8 mouse cellular contexts compared by ENCODE assay signal in genomic region chr3:90255194-90255565, GRCm38 (mm10). TPM values are rescaled to one million over a fixed set of nuclear protein-coding genes. Genes with fewer than 3 reads are reported as not detected.
A peak's percentile ranks its signal among the peaks of the same experiment; 100 is the strongest.
DNase-seq lines count a peak whose midpoint lies in the region; ATAC-seq lines count a peak whose summit lies in the region.

No protein-coding gene starts in this region.

- peaks cover 23% of the 10 kb centered on the region for H3K4me1 ChIP-seq in kidney, embryonic 15.5 days
- peaks cover 3% of the 10 kb centered on the region for H3K4me1 ChIP-seq in brown adipose tissue, adult 24 weeks (ENCODE audit: control insufficient read depth, insufficient read depth, insufficient read length, low read length)
- H3K4me1 ChIP-seq in hindbrain, embryonic 14.5 days (replicated peaks; ENCODE audit: control insufficient read depth, insufficient read depth, low read length), result peaks cover 17% of the 10 kb centered on the region
- H3K4me1 ChIP-seq in midbrain, embryonic 15.5 days, result peaks cover 20% of the 10 kb centered on the region

- WGBS in kidney, embryonic 15.5 days, result 3% methylated on average over 2 of the region's 2 CpGs
- WGBS in hindbrain, embryonic 14.5 days, result 18% methylated on average over 2 of the region's 2 CpGs
- 23% methylated on average over 2 of the region's 2 CpGs for WGBS in midbrain, embryonic 15.5 days

- H3K27ac ChIP-seq in kidney, embryonic 15.5 days, result peak overlapping the region; percentile 90
- H3K27ac ChIP-seq in brown adipose tissue, adult 24 weeks (replicated peaks; ENCODE audit: low read depth, low read length), result peak overlapping the region; percentile 91
- no peak overlapping the region for H3K27ac ChIP-seq in hindbrain, embryonic 14.5 days
- no peak overlapping the region; the same call in 1 of the 2 replicates for H3K27ac ChIP-seq in midbrain, embryonic 15.5 days

- no peak for ATAC-seq in kidney, embryonic 15.5 days (replicated peaks; ENCODE audit: low FRiP score)
- no peak for ATAC-seq in hindbrain, embryonic 14.5 days (ENCODE audit: low FRiP score)
- no peak for ATAC-seq in midbrain, embryonic 15.5 days (replicated peaks)

- H3K27me3 ChIP-seq in kidney, embryonic 15.5 days, result no peaks in the 10 kb centered on the region
- no peaks in the 10 kb centered on the region for H3K27me3 ChIP-seq in hindbrain, embryonic 14.5 days (ENCODE audit: control insufficient read depth, insufficient read depth, low read length)
- H3K27me3 ChIP-seq in midbrain, embryonic 15.5 days (replicated peaks), result no peaks in the 10 kb centered on the region

- no peak for DNase-seq in kidney, postnatal 10 days
- DNase-seq in hindbrain, embryonic 14.5 days (ENCODE audit: low spot score), result no peak
- no peak for DNase-seq in ovary, postnatal 36 days (ENCODE audit: low spot score)
- DNase-seq in T-cell, adult 2 months (ENCODE audit: low spot score), result no peak
- no peak for DNase-seq in gastrocnemius, adult 8-10 months (ENCODE audit: low spot score in 2 of 2)

- H3K9ac ChIP-seq in kidney, embryonic 15.5 days, result peak overlapping the region; percentile 82
- peak overlapping the region; percentile 92 for H3K9ac ChIP-seq in hindbrain, embryonic 14.5 days
- H3K9ac ChIP-seq in midbrain, embryonic 15.5 days, result peak overlapping the region; percentile 96

- H3K36me3 ChIP-seq in kidney, embryonic 15.5 days, result peaks cover 51% of the 10 kb centered on the region
- peaks cover 48% of the 10 kb centered on the region for H3K36me3 ChIP-seq in hindbrain, embryonic 14.5 days (replicated peaks; ENCODE audit: control insufficient read depth, insufficient read depth)
- H3K36me3 ChIP-seq in midbrain, embryonic 15.5 days (replicated peaks), result peaks cover 31% of the 10 kb centered on the region

- H3K4me3 ChIP-seq in kidney, embryonic 15.5 days (replicated peaks), result peak overlapping the region; percentile 78
- H3K4me3 ChIP-seq in brown adipose tissue, adult 24 weeks (ENCODE audit: insufficient read depth, low read depth, low read length), result peak overlapping the region; percentile 94
- peak overlapping the region; percentile 81 for H3K4me3 ChIP-seq in hindbrain, embryonic 14.5 days (replicated peaks; ENCODE audit: low read length)
- peak overlapping the region; percentile 95 for H3K4me3 ChIP-seq in midbrain, embryonic 15.5 days

- peak overlapping the region; percentile 72 for H3K4me2 ChIP-seq in kidney, embryonic 15.5 days
- peak overlapping the region; percentile 90 for H3K4me2 ChIP-seq in hindbrain, embryonic 14.5 days (replicated peaks)
- peak overlapping the region; percentile 89 for H3K4me2 ChIP-seq in midbrain, embryonic 15.5 days

- no peaks in the 10 kb centered on the region for H3K9me3 ChIP-seq in kidney, embryonic 15.5 days (replicated peaks)
- H3K9me3 ChIP-seq in hindbrain, embryonic 14.5 days (ENCODE audit: control insufficient read depth, low read length), result no peaks in the 10 kb centered on the region
- H3K9me3 ChIP-seq in midbrain, embryonic 15.5 days, result no peaks in the 10 kb centered on the region

RNA-seq across cellular contexts. Expression of gene Crtc2, which starts 1.2 kb away (rescaled TPM):
- 26.1 and 26.7 TPM in 2 replicates for polyA plus RNA-seq in kidney, embryonic 15.5 days (2015; fragmentation: Nextera tagmentation; extraction: Ambion mirVana)
- 20.0 and 25.7 TPM in 2 replicates for polyA plus RNA-seq in brown adipose tissue, adult 24 weeks (2012; ENCODE audit: insufficient read depth, insufficient read length, missing spikeins)
- 10.1 and 10.5 TPM in 2 replicates for polyA plus RNA-seq in hindbrain, embryonic 14.5 days (2014; fragmentation: Nextera tagmentation; extraction: Ambion mirVana)
- 24.0 and 26.6 TPM in 2 replicates for polyA plus RNA-seq in midbrain, embryonic 15.5 days (2015; fragmentation: Nextera tagmentation; extraction: Ambion mirVana)
- 10 to 100 TPM; 15.3 to 21.7 (median 16.5) TPM for total RNA-seq in gastrocnemius, adult 8-10 months (2022)

RNA-seq across cellular contexts. Expression of gene Slc39a1, which starts 7.2 kb away (rescaled TPM):
- 101 and 104 TPM in 2 replicates for polyA plus RNA-seq in kidney, embryonic 15.5 days (2015; fragmentation: Nextera tagmentation; extraction: Ambion mirVana)
- 46.7 and 53.9 TPM in 2 replicates for polyA plus RNA-seq in brown adipose tissue, adult 24 weeks (2012; ENCODE audit: insufficient read depth, insufficient read length, missing spikeins)
- polyA plus RNA-seq in hindbrain, embryonic 14.5 days (2014; fragmentation: Nextera tagmentation; extraction: Ambion mirVana), result 42.9 and 48.0 TPM in 2 replicates
- polyA plus RNA-seq in midbrain, embryonic 15.5 days (2015; fragmentation: Nextera tagmentation; extraction: Ambion mirVana), result 48.4 and 52.1 TPM in 2 replicates
- 10 to 100 TPM; 37.8 to 46.4 (median 43.6) TPM for total RNA-seq in gastrocnemius, adult 8-10 months (2022)

RNA-seq across cellular contexts. Expression of gene Dennd4b, which starts 9.8 kb away (rescaled TPM):
- 3.9 and 4.1 TPM in 2 replicates for polyA plus RNA-seq in kidney, embryonic 15.5 days (2015; fragmentation: Nextera tagmentation; extraction: Ambion mirVana)
- 2.2 and 3.7 TPM in 2 replicates for polyA plus RNA-seq in brown adipose tissue, adult 24 weeks (2012; ENCODE audit: insufficient read depth, insufficient read length, missing spikeins)
- polyA plus RNA-seq in hindbrain, embryonic 14.5 days (2014; fragmentation: Nextera tagmentation; extraction: Ambion mirVana), result 7.1 and 8.9 TPM in 2 replicates
- 7.4 and 11.2 TPM in 2 replicates for polyA plus RNA-seq in midbrain, embryonic 15.5 days (2015; fragmentation: Nextera tagmentation; extraction: Ambion mirVana)
- total RNA-seq in gastrocnemius, adult 8-10 months (2022), result 100 to 1,000 TPM in 1 of 4 experiments, 10 to 100 TPM in 3; 76.0 to 106 (median 85.8) TPM

RNA-seq across cellular contexts. Expression of gene Creb3l4, which starts 11.9 kb away (rescaled TPM):
- polyA plus RNA-seq in kidney, embryonic 15.5 days (2015; fragmentation: Nextera tagmentation; extraction: Ambion mirVana), result 3.7 and 6.9 TPM in 2 replicates
- not detected in 2 replicates for polyA plus RNA-seq in brown adipose tissue, adult 24 weeks (2012; ENCODE audit: insufficient read depth, insufficient read length, missing spikeins)
- 1.8 and 1.9 TPM in 2 replicates for polyA plus RNA-seq in hindbrain, embryonic 14.5 days (2014; fragmentation: Nextera tagmentation; extraction: Ambion mirVana)
- 1.6 and 2.3 TPM in 2 replicates for polyA plus RNA-seq in midbrain, embryonic 15.5 days (2015; fragmentation: Nextera tagmentation; extraction: Ambion mirVana)
- not detected for total RNA-seq in gastrocnemius, adult 8-10 months (2022)

RNA-seq across cellular contexts. Expression of gene Jtb, which starts 23.8 kb away (rescaled TPM):
- 96.9 and 105 TPM in 2 replicates for polyA plus RNA-seq in kidney, embryonic 15.5 days (2015; fragmentation: Nextera tagmentation; extraction: Ambion mirVana)
- polyA plus RNA-seq in brown adipose tissue, adult 24 weeks (2012; ENCODE audit: insufficient read depth, insufficient read length, missing spikeins), result 68.2 and 97.4 TPM in 2 replicates
- 102 and 103 TPM in 2 replicates for polyA plus RNA-seq in hindbrain, embryonic 14.5 days (2014; fragmentation: Nextera tagmentation; extraction: Ambion mirVana)
- polyA plus RNA-seq in midbrain, embryonic 15.5 days (2015; fragmentation: Nextera tagmentation; extraction: Ambion mirVana), result 90.6 and 94.3 TPM in 2 replicates
- total RNA-seq in gastrocnemius, adult 8-10 months (2022), result 10 to 100 TPM; 67.8 to 75.4 (median 71.8) TPM

Comparison
In these comparisons a context has a peak if more than half of its experiments do, and no peak if none do; other contexts are left out.
1. H3K27ac ChIP-seq: peak in kidney, embryonic 15.5 days (single experiment) and brown adipose tissue, adult 24 weeks (single experiment); none in hindbrain, embryonic 14.5 days (single experiment) and midbrain, embryonic 15.5 days (single experiment).
2. Peak in every context shown above with its lines, with median percentiles within 50 percentile points of each other: H3K4me2 ChIP-seq, H3K4me3 ChIP-seq and H3K9ac ChIP-seq.